Mouse (Mus musculus) cerebellum, postnatal 10 days (tissue): ENCODE measurements around the gene Ccnb2.

Experiments used
- DNase-seq, 2 experiments: peaks; one replicate each; pipeline ENCODE4 v3.0.0; 2021; ENCODE audit warnings: mixed read lengths in 2 of 2

The Ccnb2 gene

GRCm38 (mm10) chr9:70383750-70384149 lies 37.6 kb downstream of the Ccnb2 start:
- DNase-seq = no peak

- DNase-seq = no peak
Measured at GRCm38 (mm10) chr9:70382091-70382490, 39.3 kb downstream of the Ccnb2 start.

- DNase-seq = no peak
Measured at GRCm38 (mm10) chr9:70379502-70380467, 41.6 kb downstream of the Ccnb2 start.

- DNase-seq = no peak
Measured at GRCm38 (mm10) chr9:70371638-70372037, 49.7 kb downstream of the Ccnb2 start.

- no peak for DNase-seq
Measured at GRCm38 (mm10) chr9:70366898-70367297, 54.4 kb downstream of the Ccnb2 start.

GRCm38 (mm10) chr9:70365915-70366314 lies 55.4 kb downstream of the Ccnb2 start:
- no peak for DNase-seq

GRCm38 (mm10) chr9:70364741-70365140 lies 56.6 kb downstream of the Ccnb2 start:
- no peak for DNase-seq

- DNase-seq = no peak
Measured at GRCm38 (mm10) chr9:70359402-70360131, 61.8 kb downstream of the Ccnb2 start.
